Mouse (Mus musculus) MEL (cell line): Measurements from ENCODE around the gene Glyctk.

Experiments used
- CTCF ChIP-seq, 3 experiments: IDR thresholded peaks in 2 of 3; conservative IDR thresholded peaks in 1 of 3; 2 replicates each; pipeline ENCODE4 v1.5.1; 2011 to 2012; ENCODE audit warnings: low read length in 3 of 3, low read depth in 2 of 3, mild to moderate bottlenecking in 2 of 3, improper control_type of control experiment in 1 of 3, inconsistent platforms in 1 of 3, mixed read lengths in 1 of 3, moderate library complexity in 1 of 3; ENCODE audit not compliant: control insufficient read depth in 1 of 3, insufficient read depth in 1 of 3, poor library complexity in 1 of 3, severe bottlenecking in 1 of 3
- E2F4 ChIP-seq: IDR thresholded peaks from 2 replicates; pipeline ENCODE4 v1.6.1; 2011; ENCODE audit warnings: low read depth, low read length, improper control_type of control experiment, borderline replicate concordance
- HCFC1 ChIP-seq: IDR thresholded peaks from 2 replicates; pipeline ENCODE4 v1.6.1; 2012; ENCODE audit warnings: low read depth, mild to moderate bottlenecking, inconsistent platforms, low read length, improper control_type of control experiment, moderate library complexity
- MAX ChIP-seq: IDR thresholded peaks from 2 replicates; pipeline ENCODE4 v1.6.1; 2011; ENCODE audit warnings: low read length, improper control_type of control experiment
- NELFE ChIP-seq: IDR thresholded peaks from 2 replicates; pipeline ENCODE4 v1.6.1; 2011; ENCODE audit warnings: low read depth, low read length, improper control_type of control experiment
- ZC3H11A ChIP-seq: IDR thresholded peaks from 2 replicates; pipeline ENCODE4 v1.6.1; 2012; ENCODE audit warnings: low read depth, mild to moderate bottlenecking, inconsistent platforms, low read length, improper control_type of control experiment

- TF ChIP-seq CTCF (IDR thresholded peaks at IDR 0.05 in 2 of 3, conservative IDR thresholded peaks at IDR 0.05 in 1 of 3; ENCODE audit: control insufficient read depth in 1 of 3, insufficient read depth in 1 of 3, low read depth in 2 of 3, low read length in 3 of 3, poor library complexity in 1 of 3, severe bottlenecking in 1 of 3) (no peak), E2F4 (no peak), MAX (no peak), HCFC1 (no peak), NELFE (no peak), ZC3H11A (no peak)
Measured at GRCm38 (mm10) chr9:106182146-106182545, 24.2 kb upstream of the Glyctk start.
